Mouse (Mus musculus): Measurements from ENCODE around the gene Mrpl14. TPM values are rescaled to one million over a fixed set of nuclear protein-coding genes. Genes with fewer than 3 reads are reported as not detected.

Mrpl14 gene
- polyA plus RNA-seq (2014; fragmentation: Illumina TruSeq; extraction: RNeasy Lipid Tissue Mini Kit (QIAGEN cat#74804); ENCODE audit: low read depth, low replicate concordance): not detected

DNA sequence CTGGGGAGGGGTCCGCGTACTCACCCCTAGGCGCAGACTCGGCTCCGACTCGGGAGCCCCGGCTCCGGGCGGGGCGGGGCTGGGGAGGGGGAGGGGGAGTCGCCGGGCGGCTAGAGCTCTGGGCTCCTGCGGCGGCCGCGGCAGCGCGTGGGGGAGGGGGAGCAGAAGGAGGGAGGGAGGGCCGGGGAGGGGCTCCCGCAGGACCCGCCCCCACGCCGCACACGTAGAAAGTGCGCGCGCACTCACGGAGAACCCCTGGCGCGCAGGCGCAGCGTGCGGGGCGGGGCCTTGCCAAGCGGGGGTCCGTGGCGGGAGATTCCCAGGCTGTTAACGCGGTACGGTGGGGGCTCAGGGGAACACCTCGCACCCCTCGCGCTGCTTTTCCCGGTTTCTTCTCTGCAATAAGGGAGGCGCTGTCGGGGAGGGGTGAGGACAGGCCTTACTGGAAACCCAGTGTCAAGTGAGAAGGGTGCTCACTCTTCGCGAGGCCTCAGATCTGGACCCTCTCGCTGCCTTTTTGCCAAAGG, at the start of gene Mrpl14:
TSS of gene Mrpl14 (plus strand) at position 230 of the 527 bp plus-strand sequence.

DNA sequence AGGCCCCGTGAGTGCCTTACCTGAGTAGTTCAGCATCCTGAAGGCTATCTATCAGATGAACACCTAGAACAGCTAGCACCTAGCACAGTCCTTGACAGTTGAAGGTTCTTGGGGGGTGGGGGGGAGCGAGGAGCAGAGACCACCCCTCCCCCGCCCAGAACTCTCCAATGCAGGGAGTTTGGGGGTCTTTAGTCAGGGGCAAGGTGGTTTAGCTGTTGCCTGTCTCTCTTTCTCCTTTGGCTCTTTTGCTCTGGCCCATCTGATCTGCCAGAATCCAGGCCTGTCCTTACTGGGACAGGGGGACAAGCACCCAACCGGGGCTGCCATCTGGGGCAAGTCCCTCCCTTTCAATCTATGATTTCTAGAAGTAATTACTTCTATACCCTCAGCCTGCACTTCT, 26.9 kb upstream of the Mrpl14 start, which contains the start of gene Capn11:
TSS of gene Capn11 (minus strand) at position 101 of the 400 bp plus-strand sequence.

DNA sequence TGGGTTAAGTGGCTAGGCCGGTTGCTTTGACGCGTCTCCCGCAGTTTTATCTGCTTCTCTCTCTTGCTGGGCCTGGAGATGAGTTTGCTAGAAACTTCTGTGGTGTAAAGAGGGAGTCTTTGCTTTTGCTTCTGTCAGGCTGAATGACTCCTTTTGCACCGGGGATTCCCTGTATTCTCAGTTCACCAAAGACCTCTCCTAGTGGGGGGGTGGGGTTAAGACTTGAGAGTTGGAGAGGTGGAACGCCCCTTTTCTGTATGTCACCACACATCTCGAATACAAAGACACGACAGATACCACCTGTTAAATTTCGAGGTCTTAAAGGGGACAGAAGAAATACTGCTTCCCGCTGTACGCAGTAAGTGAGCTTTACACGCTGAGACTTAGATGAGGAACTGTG, 594 bp downstream of the Mrpl14 start, which contains the start of gene Tmem63b:
TSS of gene Tmem63b (minus strand) at position 190 of the 400 bp plus-strand sequence.

DNA sequence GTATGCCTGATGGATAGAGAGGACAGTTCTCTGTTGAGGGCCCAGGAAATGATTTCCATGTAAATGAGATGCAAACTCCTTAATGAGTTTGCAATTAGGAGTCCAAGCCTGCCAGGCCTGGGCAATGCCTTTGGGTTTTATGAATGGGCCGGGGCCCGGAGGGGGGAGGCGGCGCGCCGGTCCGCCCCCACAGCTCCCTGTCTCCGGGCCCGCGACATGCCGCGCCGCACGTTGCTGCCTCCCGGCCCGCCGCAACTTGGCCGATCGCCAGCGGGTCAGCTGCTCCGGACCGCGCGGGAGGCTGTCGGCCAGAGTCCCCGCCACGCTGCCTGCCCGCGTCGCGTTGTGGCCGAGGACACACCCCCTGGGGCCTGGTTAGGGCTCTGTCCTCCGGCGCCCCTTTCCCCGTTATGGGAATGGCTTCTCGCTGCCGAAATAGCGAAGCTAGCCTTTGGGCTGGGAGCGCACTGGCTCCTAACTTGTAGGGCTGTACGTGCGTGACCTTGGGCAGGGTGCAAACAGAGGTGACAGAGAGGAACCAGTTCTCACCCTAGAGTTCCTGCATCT, 47.7 kb downstream of the Mrpl14 start, which contains the start of gene 1600014C23Rik:
TSS of gene 1600014C23Rik (minus strand) at position 110 of the 567 bp plus-strand sequence.

Other genes starting within 250 kb of the Mrpl14 start
- gene Spats1, start 210.9 kb upstream of the Mrpl14 start, polyA plus RNA-seq (2014; fragmentation: Illumina TruSeq; extraction: RNeasy Lipid Tissue Mini Kit (QIAGEN cat#74804); ENCODE audit: low read depth, low replicate concordance): 31.2 TPM
- gene Aars2, start 179.5 kb upstream of the Mrpl14 start, polyA plus RNA-seq (2014; fragmentation: Illumina TruSeq; extraction: RNeasy Lipid Tissue Mini Kit (QIAGEN cat#74804); ENCODE audit: low read depth, low replicate concordance): 0.27 TPM
- gene Tcte1, start 162.9 kb upstream of the Mrpl14 start, polyA plus RNA-seq (2014; fragmentation: Illumina TruSeq; extraction: RNeasy Lipid Tissue Mini Kit (QIAGEN cat#74804); ENCODE audit: low read depth, low replicate concordance): 64.6 TPM
- gene Tmem151b, start 136.6 kb upstream of the Mrpl14 start, polyA plus RNA-seq (2014; fragmentation: Illumina TruSeq; extraction: RNeasy Lipid Tissue Mini Kit (QIAGEN cat#74804); ENCODE audit: low read depth, low replicate concordance): 0.06 TPM
- gene Nfkbie, start 130.6 kb upstream of the Mrpl14 start, polyA plus RNA-seq (2014; fragmentation: Illumina TruSeq; extraction: RNeasy Lipid Tissue Mini Kit (QIAGEN cat#74804); ENCODE audit: low read depth, low replicate concordance): 0.46 TPM
- 2.5 TPM for gene Slc35b2, start 122.4 kb upstream of the Mrpl14 start, polyA plus RNA-seq (2014; fragmentation: Illumina TruSeq; extraction: RNeasy Lipid Tissue Mini Kit (QIAGEN cat#74804); ENCODE audit: low read depth, low replicate concordance)
- gene Hsp90ab1, start 113.1 kb upstream of the Mrpl14 start, polyA plus RNA-seq (2014; fragmentation: Illumina TruSeq; extraction: RNeasy Lipid Tissue Mini Kit (QIAGEN cat#74804); ENCODE audit: low read depth, low replicate concordance): 429 TPM
- 13.7 TPM for gene Slc29a1, start 86.7 kb upstream of the Mrpl14 start, polyA plus RNA-seq (2014; fragmentation: Illumina TruSeq; extraction: RNeasy Lipid Tissue Mini Kit (QIAGEN cat#74804); ENCODE audit: low read depth, low replicate concordance)
- not detected for gene Mymx, start 84.2 kb upstream of the Mrpl14 start, polyA plus RNA-seq (2014; fragmentation: Illumina TruSeq; extraction: RNeasy Lipid Tissue Mini Kit (QIAGEN cat#74804); ENCODE audit: low read depth, low replicate concordance)
- 23.4 TPM for gene Capn11, start 27.0 kb upstream of the Mrpl14 start, polyA plus RNA-seq (2014; fragmentation: Illumina TruSeq; extraction: RNeasy Lipid Tissue Mini Kit (QIAGEN cat#74804); ENCODE audit: low read depth, low replicate concordance)
- gene Tmem63b, start 583 bp downstream of the Mrpl14 start, polyA plus RNA-seq (2014; fragmentation: Illumina TruSeq; extraction: RNeasy Lipid Tissue Mini Kit (QIAGEN cat#74804); ENCODE audit: low read depth, low replicate concordance): 0.27 TPM
- gene 1600014C23Rik, start 47.5 kb downstream of the Mrpl14 start, polyA plus RNA-seq (2014; fragmentation: Illumina TruSeq; extraction: RNeasy Lipid Tissue Mini Kit (QIAGEN cat#74804); ENCODE audit: low read depth, low replicate concordance): 0.73 TPM